Mouse (Mus musculus): Measurements from ENCODE around the gene Tmem266.

Tmem266 gene

DNA sequence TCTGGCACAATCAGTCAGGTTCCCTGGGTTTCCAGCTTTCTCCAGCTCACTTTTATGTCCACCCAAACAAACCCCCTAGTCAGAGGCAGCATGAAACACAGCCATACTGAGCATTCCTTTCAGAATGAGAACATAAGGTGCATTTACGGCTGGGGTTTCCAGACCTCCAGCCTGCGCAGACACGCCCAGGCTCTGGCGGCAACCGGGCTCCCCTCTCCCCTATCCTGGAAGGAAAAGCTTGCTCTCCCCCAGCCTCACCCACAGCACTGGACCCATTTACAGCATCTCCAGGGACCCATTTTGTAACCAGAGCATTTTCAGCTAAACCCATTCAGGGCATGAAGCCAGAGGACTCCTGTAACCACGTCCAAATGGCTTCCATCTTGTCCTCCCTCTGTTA, 123.3 kb downstream of the Tmem266 start:
- DNase-seq (ENCODE audit: low spot score in 2 of 2), result no peak

DNA sequence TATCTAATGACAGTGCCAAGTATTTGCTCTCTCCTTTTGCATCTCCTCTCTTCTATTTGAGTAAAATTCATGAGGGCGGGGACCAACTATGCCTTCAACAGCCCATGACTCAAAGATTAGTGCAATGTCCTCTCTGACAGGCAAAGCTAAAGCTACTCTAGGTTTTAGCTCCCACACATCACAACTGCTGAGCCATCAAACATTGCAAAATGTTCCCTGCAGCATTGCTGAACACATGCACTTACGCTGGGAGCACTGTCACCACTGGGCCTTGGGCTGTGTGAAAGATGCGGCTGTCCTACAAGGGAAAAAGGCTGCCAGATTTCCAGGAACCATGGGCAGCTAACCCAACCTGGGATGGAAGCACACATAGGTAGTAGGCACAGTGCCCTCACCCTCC, 124.7 kb downstream of the Tmem266 start:
- DNase-seq (ENCODE audit: low spot score in 2 of 2), result no peak

DNA sequence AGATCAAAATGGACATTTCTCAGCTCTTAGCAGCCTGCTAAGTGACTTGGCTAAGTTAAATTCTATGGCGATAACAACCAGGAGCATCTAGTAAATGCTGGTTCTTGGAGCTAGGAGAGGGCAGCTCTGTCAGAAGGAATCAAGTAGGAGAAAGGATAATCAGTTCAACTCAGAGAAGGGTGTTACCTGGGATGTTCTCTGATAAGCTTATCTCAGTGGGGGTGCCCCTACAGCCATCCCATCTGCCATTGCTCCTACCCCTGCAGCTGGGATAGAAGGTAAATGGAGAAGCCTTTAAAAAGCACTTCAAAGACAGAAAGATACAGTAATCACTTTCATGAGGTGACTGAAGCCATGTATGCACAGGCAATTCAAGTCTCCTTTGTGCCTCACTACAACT, 126.2 kb downstream of the Tmem266 start:
- DNase-seq (ENCODE audit: low spot score in 2 of 2), result no peak

DNA sequence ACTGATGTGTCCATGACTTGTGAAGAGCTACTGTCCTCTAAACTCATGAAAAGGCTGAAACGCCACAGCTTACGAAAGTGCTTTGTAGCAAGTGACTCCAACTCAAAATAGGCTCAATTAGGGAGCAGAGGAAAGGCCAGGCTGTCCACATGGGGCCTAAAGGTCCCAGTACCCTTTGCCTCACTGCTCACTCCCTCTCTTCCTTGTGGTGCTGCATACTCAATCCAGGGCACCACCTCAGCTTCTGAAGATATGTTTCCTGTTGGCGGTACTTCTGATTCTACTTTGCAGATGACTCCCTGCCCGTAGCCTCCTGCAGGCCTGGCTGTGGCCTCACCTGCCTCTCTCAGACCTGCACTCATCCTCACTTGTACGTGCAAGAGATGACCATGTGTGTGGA, 126.7 kb downstream of the Tmem266 start:
- DNase-seq (ENCODE audit: low spot score in 2 of 2), result no peak

DNA sequence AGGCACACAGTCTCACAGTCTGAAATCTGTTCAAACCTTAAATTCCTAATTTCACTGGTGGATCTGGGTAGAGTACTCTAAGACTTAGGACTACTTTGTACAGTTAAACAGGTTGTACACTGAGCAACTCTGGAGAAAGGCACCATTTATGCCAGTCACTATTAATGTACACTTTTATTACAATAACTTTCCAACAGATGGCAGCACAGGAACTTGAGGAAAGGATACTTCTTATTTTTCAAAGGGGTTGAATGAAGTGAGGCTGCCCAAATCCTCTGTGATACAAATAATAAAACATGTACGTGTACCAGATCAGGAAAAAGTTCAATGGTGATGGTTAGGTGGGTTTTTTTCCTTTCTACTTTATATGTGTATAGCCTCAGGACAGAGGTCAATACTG, 141.7 kb downstream of the Tmem266 start:
- no peak for DNase-seq (ENCODE audit: low spot score in 2 of 2)

DNA sequence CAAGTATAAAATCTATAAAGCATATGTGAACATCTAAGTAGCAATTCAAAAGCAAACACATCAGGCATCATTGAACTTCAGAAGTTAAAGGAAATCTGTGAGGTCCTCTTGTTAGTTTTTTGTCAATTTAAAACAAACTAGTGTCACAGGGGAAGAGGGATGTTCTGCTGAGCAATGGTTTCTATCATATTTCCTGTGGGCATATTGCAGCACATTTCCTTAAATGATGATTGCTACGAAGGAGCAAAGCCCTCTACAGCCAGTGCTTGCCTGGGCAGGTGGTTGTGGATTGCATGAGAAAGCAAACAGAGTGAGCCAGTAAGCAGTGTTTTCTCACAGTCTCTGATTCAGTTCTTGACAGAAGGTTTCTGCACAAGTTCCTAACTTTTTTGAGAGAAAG, 149.4 kb downstream of the Tmem266 start:
- no peak for DNase-seq (ENCODE audit: low spot score in 2 of 2)

DNA sequence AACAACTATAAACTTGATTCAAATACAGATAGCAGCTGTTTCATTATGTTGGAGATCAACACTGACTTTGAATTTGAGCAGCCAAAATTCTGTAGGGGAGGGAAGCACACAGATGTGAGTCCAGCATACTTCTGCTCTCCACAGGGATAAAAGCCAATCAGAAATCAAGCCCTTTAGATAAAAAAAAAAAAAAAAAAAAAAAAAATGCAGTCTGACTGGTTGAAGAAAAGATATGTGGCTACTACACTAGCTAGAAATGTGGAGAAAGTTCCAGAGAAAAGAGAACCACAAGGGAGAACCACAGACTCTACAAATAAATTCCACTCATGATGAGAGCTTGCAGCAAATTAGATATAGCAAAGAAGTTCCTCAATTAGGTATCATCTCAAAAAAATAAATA, 152.0 kb downstream of the Tmem266 start:
- DNase-seq (ENCODE audit: low spot score in 2 of 2), result no peak

DNA sequence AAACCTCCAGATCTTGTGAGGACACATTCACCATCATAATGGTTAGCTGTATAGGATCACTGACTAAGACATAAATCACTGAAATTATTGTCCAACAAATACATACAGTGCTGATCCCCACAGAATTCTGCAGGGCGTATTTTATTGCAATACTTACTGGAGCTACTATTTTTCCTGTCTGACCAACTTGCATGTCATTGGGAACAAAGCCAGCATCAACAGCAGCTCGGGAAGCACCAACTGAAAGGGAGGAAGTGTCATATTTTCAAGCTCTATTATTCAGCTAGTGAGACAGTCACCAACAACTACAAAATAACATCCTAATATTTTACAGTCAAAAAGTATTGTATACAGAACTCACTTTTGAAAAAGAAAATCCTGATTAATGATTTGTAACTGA, 155.4 kb downstream of the Tmem266 start:
- DNase-seq (ENCODE audit: low spot score in 2 of 2), result no peak

All from urinary bladder, postnatal 36 days (tissue).